Mouse (Mus musculus): ENCODE results near the gene Gm12248. TPM values are rescaled to one million over a fixed set of nuclear protein-coding genes. Genes with fewer than 3 reads are reported as not detected.

Gene Gm12248
- polyA plus RNA-seq, 1 experiment from 2014 or later = not detected

DNA sequence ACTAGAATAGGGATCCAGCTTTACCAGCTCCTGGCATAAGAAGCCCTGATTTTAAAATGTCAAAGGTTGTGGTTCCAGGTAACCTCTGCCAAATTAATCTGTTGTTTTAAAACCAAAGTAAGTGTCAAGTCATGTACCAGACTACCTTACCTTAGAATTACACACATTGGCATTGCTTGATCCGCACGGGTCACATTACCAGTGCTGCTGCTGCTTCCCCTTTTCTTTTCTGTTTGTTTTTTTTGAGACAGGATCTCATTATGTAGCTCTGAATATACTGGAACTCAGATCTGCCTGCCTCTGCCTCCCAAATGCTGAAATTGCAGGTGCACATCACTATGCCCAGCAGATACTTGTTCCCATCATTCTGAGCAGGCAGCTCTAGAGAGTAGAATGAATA lies 63.1 kb downstream of the Gm12248 start:
- Histone ChIP-seq H3K27ac (ENCODE audit: low read depth) (no peak overlapping the region), H3K9ac (replicated peaks) (no peak overlapping the region), H3K27me3 (ENCODE audit: insufficient read depth, low read length) (no peaks in the 10 kb centered on the region), H3K4me2 (ENCODE audit: low read depth, low read length) (no peak overlapping the region), H3K4me1 (ENCODE audit: insufficient read depth) (peaks cover 79% of the 10 kb centered on the region), H3K36me3 (replicated peaks; ENCODE audit: insufficient read depth, low read length) (no peaks in the 10 kb centered on the region), H3K4me3 (ENCODE audit: low read depth, low read length) (no peak overlapping the region), H3K9me3 (ENCODE audit: low read length) (no peaks in the 10 kb centered on the region)
- ATAC-seq (no peak), DNase-seq (no peak)
- TF ChIP-seq CTCF (IDR thresholded peaks at IDR 0.05; ENCODE audit: low read depth) (no peak), EP300 (IDR thresholded peaks at IDR 0.05; ENCODE audit: low read depth) (no peak)
- WGBS (ENCODE audit: insufficient replicate concordance) = 39% methylated on average over 2 of the region's 2 CpGs

DNA sequence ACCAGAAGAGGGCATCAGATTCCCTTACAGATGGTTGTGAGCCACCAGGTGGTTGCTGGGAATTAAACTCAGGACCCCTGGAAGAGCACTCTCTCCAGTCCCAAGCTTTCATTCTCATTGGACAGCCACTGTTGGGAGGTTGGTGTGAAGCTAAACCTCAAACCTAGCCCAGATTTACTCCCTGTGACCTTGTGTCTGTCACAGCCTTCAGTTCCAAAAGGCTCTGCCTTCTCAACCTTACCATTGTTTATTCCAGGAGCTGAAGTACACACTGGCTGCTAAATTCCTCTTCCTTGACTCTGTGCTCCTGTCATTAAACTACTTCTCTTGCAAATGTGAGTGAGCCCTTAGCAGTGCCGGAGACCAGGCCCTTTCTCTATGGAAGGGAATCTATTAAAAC lies 64.0 kb downstream of the Gm12248 start:
- no peak overlapping the region for H3K4me3 ChIP-seq (ENCODE audit: low read depth, low read length)
- DNase-seq = no peak
- no peaks in the 10 kb centered on the region for H3K27me3 ChIP-seq (ENCODE audit: insufficient read depth, low read length)
- WGBS (ENCODE audit: insufficient replicate concordance) = 73% methylated on average over 1 of the region's 1 CpGs
- TF ChIP-seq CTCF (IDR thresholded peaks at IDR 0.05; ENCODE audit: low read depth) = no peak
- no peak for TF ChIP-seq EP300 (IDR thresholded peaks at IDR 0.05; ENCODE audit: low read depth)
- H3K36me3 ChIP-seq (replicated peaks; ENCODE audit: insufficient read depth, low read length) = no peaks in the 10 kb centered on the region
- H3K4me1 ChIP-seq (ENCODE audit: insufficient read depth) = peaks cover 78% of the 10 kb centered on the region
- no peak overlapping the region for H3K9ac ChIP-seq (replicated peaks)
- ATAC-seq = no peak
- no peak overlapping the region for H3K27ac ChIP-seq (ENCODE audit: low read depth)
- no peak overlapping the region for H3K4me2 ChIP-seq (ENCODE audit: low read depth, low read length)
- no peaks in the 10 kb centered on the region for H3K9me3 ChIP-seq (ENCODE audit: low read length)

DNA sequence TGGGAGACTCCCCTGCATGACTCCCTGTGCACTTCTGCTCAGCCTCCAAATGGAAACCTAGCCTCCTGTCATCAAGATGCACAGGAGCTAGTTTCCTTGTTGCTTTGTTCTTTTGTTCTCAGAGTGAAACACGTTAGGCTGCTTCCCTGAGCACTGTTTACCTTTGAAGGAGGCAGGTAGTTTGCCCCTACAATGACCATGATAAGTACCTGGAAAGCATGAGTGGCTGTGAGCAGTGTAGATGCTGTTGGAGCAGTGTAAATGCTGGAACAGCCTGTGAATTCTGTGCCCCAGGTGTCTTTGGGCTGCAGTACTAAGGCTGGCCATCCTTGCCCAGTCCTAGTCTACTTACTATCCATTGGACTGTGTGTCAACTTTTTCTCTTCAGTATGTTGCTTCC lies 66.1 kb downstream of the Gm12248 start:
- Histone ChIP-seq H3K9ac (replicated peaks) (no peak overlapping the region), H3K4me3 (ENCODE audit: low read depth, low read length) (no peak overlapping the region), H3K4me1 (ENCODE audit: insufficient read depth) (peaks cover 67% of the 10 kb centered on the region), H3K27me3 (ENCODE audit: insufficient read depth, low read length) (no peaks in the 10 kb centered on the region), H3K4me2 (ENCODE audit: low read depth, low read length) (no peak overlapping the region), H3K36me3 (replicated peaks; ENCODE audit: insufficient read depth, low read length) (no peaks in the 10 kb centered on the region), H3K9me3 (ENCODE audit: low read length) (no peaks in the 10 kb centered on the region), H3K27ac (ENCODE audit: low read depth) (no peak overlapping the region)
- no peak for ATAC-seq
- TF ChIP-seq EP300 (IDR thresholded peaks at IDR 0.05; ENCODE audit: low read depth) (no peak), CTCF (IDR thresholded peaks at IDR 0.05; ENCODE audit: low read depth) (no peak)
- DNase-seq = no peak
- WGBS (ENCODE audit: insufficient replicate concordance) = 54% methylated on average over 1 of the region's 1 CpGs

DNA sequence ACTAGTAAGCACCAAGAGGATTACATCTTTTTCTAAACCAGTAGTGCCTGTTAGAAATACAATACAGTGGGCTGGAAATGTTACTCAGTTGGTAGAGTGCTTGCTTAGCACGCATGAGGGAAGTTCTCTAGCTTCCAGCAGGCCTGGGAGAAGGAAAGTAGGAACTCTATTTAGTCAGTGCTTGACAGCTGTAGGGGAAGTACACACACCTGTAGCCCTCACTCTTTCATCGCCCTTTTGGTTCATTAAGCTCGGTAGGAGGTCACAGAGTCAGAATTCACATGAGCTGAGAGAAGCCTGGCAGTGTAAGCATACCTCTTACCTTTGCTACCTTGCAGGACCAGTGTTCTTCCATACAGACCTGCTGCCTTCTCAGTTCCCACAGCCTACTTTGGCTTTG lies 66.6 kb downstream of the Gm12248 start:
- H3K9me3 ChIP-seq (ENCODE audit: low read length) = no peaks in the 10 kb centered on the region
- H3K27me3 ChIP-seq (ENCODE audit: insufficient read depth, low read length) = no peaks in the 10 kb centered on the region
- peaks cover 71% of the 10 kb centered on the region for H3K4me1 ChIP-seq (ENCODE audit: insufficient read depth)
- H3K27ac ChIP-seq (ENCODE audit: low read depth) = no peak overlapping the region
- no peak overlapping the region for H3K4me2 ChIP-seq (ENCODE audit: low read depth, low read length)
- ATAC-seq (no peak), DNase-seq (no peak)
- WGBS (ENCODE audit: insufficient replicate concordance) = 30% methylated on average over 3 of the region's 3 CpGs
- TF ChIP-seq CTCF (IDR thresholded peaks at IDR 0.05; ENCODE audit: low read depth) (no peak), EP300 (IDR thresholded peaks at IDR 0.05; ENCODE audit: low read depth) (no peak)
- no peaks in the 10 kb centered on the region for H3K36me3 ChIP-seq (replicated peaks; ENCODE audit: insufficient read depth, low read length)
- H3K4me3 ChIP-seq (ENCODE audit: low read depth, low read length) = no peak overlapping the region
- no peak overlapping the region for H3K9ac ChIP-seq (replicated peaks)

DNA sequence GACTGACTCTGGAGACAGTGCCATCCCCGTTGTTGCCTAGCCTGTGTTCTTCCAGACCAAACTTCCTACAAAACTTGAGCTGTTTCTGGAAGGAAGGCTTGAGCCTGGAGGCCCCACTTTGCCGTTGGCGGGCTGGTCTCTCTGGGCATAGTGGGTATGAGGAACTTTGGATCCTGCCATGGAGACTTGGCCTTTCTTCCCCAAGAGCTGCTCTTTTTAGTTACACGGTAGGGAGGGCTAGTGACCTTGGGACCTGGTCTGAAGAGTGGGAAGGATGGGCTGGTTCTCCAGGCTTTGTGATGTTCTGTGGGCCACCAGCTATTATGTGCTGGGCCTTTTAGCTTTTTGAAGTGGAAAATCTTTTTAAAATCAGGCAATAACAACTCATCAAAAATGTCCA lies 67.1 kb downstream of the Gm12248 start:
- no peak overlapping the region for H3K27ac ChIP-seq (ENCODE audit: low read depth)

DNA sequence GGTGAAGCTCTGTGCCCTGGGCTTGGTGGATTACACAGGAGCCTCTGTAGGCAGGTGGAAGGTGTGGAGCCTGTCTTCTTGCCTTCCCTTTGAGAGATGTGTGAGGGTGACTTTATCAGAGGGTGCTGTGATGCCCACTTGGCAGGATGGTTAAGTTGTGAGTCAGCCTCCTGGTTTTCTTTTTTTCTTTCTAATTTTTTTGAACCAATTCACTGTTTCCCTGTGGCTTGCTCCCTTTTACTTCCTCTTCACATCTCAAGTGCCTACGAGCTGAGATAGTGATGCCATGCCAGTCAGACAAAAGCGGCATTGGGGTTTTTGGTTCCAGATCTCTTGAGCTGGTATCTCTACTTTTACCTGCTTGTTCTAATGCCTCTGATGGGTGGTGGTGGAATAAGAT lies 68.3 kb downstream of the Gm12248 start:
- no peak overlapping the region for H3K9ac ChIP-seq (replicated peaks)
- H3K4me2 ChIP-seq (ENCODE audit: low read depth, low read length) = no peak overlapping the region
- DNase-seq (no peak), ATAC-seq (no peak)
- no peaks in the 10 kb centered on the region for H3K27me3 ChIP-seq (ENCODE audit: insufficient read depth, low read length)
- 44% methylated on average over 2 of the region's 2 CpGs for WGBS (ENCODE audit: insufficient replicate concordance)
- no peaks in the 10 kb centered on the region for H3K36me3 ChIP-seq (replicated peaks; ENCODE audit: insufficient read depth, low read length)
- no peaks in the 10 kb centered on the region for H3K9me3 ChIP-seq (ENCODE audit: low read length)
- no peak overlapping the region for H3K4me3 ChIP-seq (ENCODE audit: low read depth, low read length)
- TF ChIP-seq CTCF (IDR thresholded peaks at IDR 0.05; ENCODE audit: low read depth) (no peak), EP300 (IDR thresholded peaks at IDR 0.05; ENCODE audit: low read depth) (no peak)
- H3K27ac ChIP-seq (ENCODE audit: low read depth) = no peak overlapping the region
- H3K4me1 ChIP-seq (ENCODE audit: insufficient read depth) = peaks cover 71% of the 10 kb centered on the region

More for the DNA sequence above, 67.1 kb downstream of the Gm12248 start:
- H3K9ac ChIP-seq (replicated peaks) = no peak overlapping the region
- no peaks in the 10 kb centered on the region for H3K36me3 ChIP-seq (replicated peaks; ENCODE audit: insufficient read depth, low read length)
- no peak overlapping the region for H3K4me3 ChIP-seq (ENCODE audit: low read depth, low read length)
- ATAC-seq (no peak), DNase-seq (no peak)
- 52% methylated on average over 4 of the region's 4 CpGs for WGBS (ENCODE audit: insufficient replicate concordance)
- TF ChIP-seq EP300 (IDR thresholded peaks at IDR 0.05; ENCODE audit: low read depth) (no peak), CTCF (IDR thresholded peaks at IDR 0.05; ENCODE audit: low read depth) (no peak)
- no peak overlapping the region for H3K4me2 ChIP-seq (ENCODE audit: low read depth, low read length)
- peaks cover 71% of the 10 kb centered on the region for H3K4me1 ChIP-seq (ENCODE audit: insufficient read depth)
- H3K9me3 ChIP-seq (ENCODE audit: low read length) = no peaks in the 10 kb centered on the region
- H3K27me3 ChIP-seq (ENCODE audit: insufficient read depth, low read length) = no peaks in the 10 kb centered on the region

DNA sequence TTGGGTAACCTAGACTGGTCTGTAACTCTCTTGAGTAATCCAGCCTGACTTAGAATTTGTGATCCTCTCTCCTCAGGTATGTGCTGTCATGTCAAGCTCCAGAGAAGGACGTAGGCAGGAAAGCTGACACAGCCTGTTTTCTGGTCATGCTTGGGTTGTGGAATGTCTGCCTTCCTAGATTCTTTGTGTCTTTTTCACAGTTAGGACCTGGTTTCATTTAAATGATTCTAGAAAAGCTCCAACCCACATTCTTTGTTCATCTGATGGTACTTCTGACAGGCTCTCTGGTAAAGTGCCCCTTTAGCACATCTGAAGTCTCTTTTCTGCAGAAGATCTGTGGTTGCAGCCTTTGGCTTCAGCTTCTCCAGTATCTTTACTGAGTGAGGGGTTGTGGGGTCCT lies 68.7 kb downstream of the Gm12248 start:
- Histone ChIP-seq H3K36me3 (replicated peaks; ENCODE audit: insufficient read depth, low read length) (no peaks in the 10 kb centered on the region), H3K9ac (replicated peaks) (no peak overlapping the region), H3K9me3 (ENCODE audit: low read length) (no peaks in the 10 kb centered on the region), H3K4me1 (ENCODE audit: insufficient read depth) (peaks cover 71% of the 10 kb centered on the region), H3K27me3 (ENCODE audit: insufficient read depth, low read length) (no peaks in the 10 kb centered on the region), H3K4me3 (ENCODE audit: low read depth, low read length) (no peak overlapping the region), H3K27ac (ENCODE audit: low read depth) (no peak overlapping the region), H3K4me2 (ENCODE audit: low read depth, low read length) (no peak overlapping the region)
- TF ChIP-seq EP300 (IDR thresholded peaks at IDR 0.05; ENCODE audit: low read depth) = no peak
- no peak for TF ChIP-seq CTCF (IDR thresholded peaks at IDR 0.05; ENCODE audit: low read depth)
- no peak for ATAC-seq
- DNase-seq = no peak
- WGBS (ENCODE audit: insufficient replicate concordance) = 63% methylated on average over 1 of the region's 1 CpGs
